Mouse (Mus musculus) liver, embryonic 15.5 days (tissue): ENCODE data around the gene Bag5. TPM values are rescaled to one million over a fixed set of nuclear protein-coding genes. Genes with fewer than 3 reads are reported as not detected.
"Not testable (repeated sequence)": the region's sequence is repeated elsewhere in the genome, so short reads cannot be mapped to it uniquely, and the experiment has no call there.

ENCODE experiments used
- ATAC-seq: fragments of 200-750 bp; cut with Nextera tagmentation; 2 replicates; pipeline ENCODE4 v1.8.0; 2017; ENCODE audit warnings: moderate number of reproducible peaks, mild to moderate bottlenecking, moderate library complexity; ENCODE audit not compliant: insufficient read depth
- H3K27ac ChIP-seq: fragments of 300-500 bp; sonication (generic); replicated peaks from 2 replicates; pipeline ENCODE4 v1.5.1; 2015; ENCODE audit warnings: mild to moderate bottlenecking, inconsistent platforms
- H3K27me3 ChIP-seq: fragments of 300-500 bp; sonication (generic); 2 replicates; pipeline ENCODE4 v1.6.1; 2015; ENCODE audit warnings: mild to moderate bottlenecking, inconsistent platforms
- H3K36me3 ChIP-seq: fragments of 300-500 bp; sonication (generic); replicated peaks from 2 replicates; pipeline ENCODE4 v1.6.1; 2015; ENCODE audit warnings: moderate library complexity, mild to moderate bottlenecking, inconsistent platforms
- H3K4me1 ChIP-seq: fragments of 300-500 bp; sonication (generic); replicated peaks from 2 replicates; pipeline ENCODE4 v1.6.1; 2015; ENCODE audit warnings: inconsistent platforms
- H3K4me2 ChIP-seq: fragments of 300-500 bp; sonication (generic); 2 replicates; pipeline ENCODE4 v1.6.1; 2015; ENCODE audit warnings: moderate library complexity, mild to moderate bottlenecking, inconsistent platforms
- H3K4me3 ChIP-seq: fragments of 300-500 bp; sonication (generic); replicated peaks from 2 replicates; pipeline ENCODE4 v1.5.1; 2015; ENCODE audit warnings: mild to moderate bottlenecking, inconsistent platforms
- H3K9ac ChIP-seq: fragments of 300-500 bp; sonication (generic); 2 replicates; pipeline ENCODE4 v1.6.1; 2015; ENCODE audit warnings: moderate library complexity, mild to moderate bottlenecking, inconsistent platforms
- H3K9me3 ChIP-seq: fragments of 300-500 bp; sonication (generic); replicated peaks from 2 replicates; pipeline ENCODE4 v1.6.1; 2016; ENCODE audit warnings: inconsistent platforms
- WGBS: fragments of 180-500 bp; shearing (Covaris S2); methylation state at CpG from one replicate; pipeline ENCODE4 v1.1.7; 2015; ENCODE audit warnings: mixed read lengths; ENCODE audit not compliant: insufficient replicate concordance; 5-methylcytosine and 5-hydroxymethylcytosine counted together
- polyA plus RNA-seq: library from polyadenylated mRNA; unstranded; fragments of >200 nt; fragmentation: Nextera tagmentation; extraction: Ambion mirVana; gene quantifications from 2 replicates; pipeline ENCODE4 v1.2.1, GENCODE M21; 2015

The Bag5 gene
- polyA plus RNA-seq, 1 experiment from 2014 or later = 15.9 TPM

- Histone ChIP-seq H3K9ac (no peak overlapping the region), H3K4me1 (peaks cover 24% of the 10 kb centered on the region), H3K27ac (no peak overlapping the region), H3K36me3 (no peaks in the 10 kb centered on the region), H3K9me3 (no peaks in the 10 kb centered on the region), H3K4me2 (no peak overlapping the region), H3K4me3 (no peak overlapping the region), H3K27me3 (peaks cover 5% of the 10 kb centered on the region)
- ATAC-seq = no peak
- 75% methylated on average over 6 of the region's 6 CpGs for WGBS
Observed at GRCm38 (mm10) chr12:111752491-111752890, 39.4 kb upstream of the Bag5 start.

GRCm38 (mm10) chr12:111750739-111751138 is 37.7 kb upstream of the Bag5 start:
- no peak overlapping the region for H3K4me3 ChIP-seq
- no peak overlapping the region for H3K4me2 ChIP-seq
- no peak overlapping the region for H3K9ac ChIP-seq
- 82% methylated on average over 3 of the region's 3 CpGs for WGBS
- H3K36me3 ChIP-seq = no peaks in the 10 kb centered on the region
- H3K4me1 ChIP-seq = peaks cover 25% of the 10 kb centered on the region
- ATAC-seq = no peak
- no peaks in the 10 kb centered on the region for H3K9me3 ChIP-seq
- H3K27ac ChIP-seq = no peak overlapping the region
- H3K27me3 ChIP-seq = no peaks in the 10 kb centered on the region

- Histone ChIP-seq H3K4me3 (no peak overlapping the region), H3K4me2 (no peak overlapping the region), H3K9ac (no peak overlapping the region), H3K4me1 (peaks cover 18% of the 10 kb centered on the region), H3K9me3 (no peaks in the 10 kb centered on the region), H3K27me3 (no peaks in the 10 kb centered on the region), H3K36me3 (no peaks in the 10 kb centered on the region), H3K27ac (no peak overlapping the region)
- WGBS = 72% methylated on average over 7 of the region's 7 CpGs
- ATAC-seq = no peak
Observed at GRCm38 (mm10) chr12:111747421-111747820, 34.4 kb upstream of the Bag5 start.

- ATAC-seq = peak; percentile 48
- Histone ChIP-seq H3K36me3 (no peaks in the 10 kb centered on the region), H3K4me2 (no peak overlapping the region), H3K4me3 (no peak overlapping the region), H3K4me1 (peaks cover 18% of the 10 kb centered on the region), H3K9me3 (no peaks in the 10 kb centered on the region), H3K9ac (no peak overlapping the region), H3K27me3 (no peaks in the 10 kb centered on the region), H3K27ac (no peak overlapping the region)
- 29% methylated on average over 5 of the region's 5 CpGs for WGBS
Observed at GRCm38 (mm10) chr12:111746091-111746490, 33.0 kb upstream of the Bag5 start.

- H3K9me3 ChIP-seq = no peaks in the 10 kb centered on the region
- ATAC-seq = no peak
- no peak overlapping the region for H3K4me2 ChIP-seq
- peaks cover 18% of the 10 kb centered on the region for H3K4me1 ChIP-seq
- no peaks in the 10 kb centered on the region for H3K36me3 ChIP-seq
- H3K27ac ChIP-seq = no peak overlapping the region
- H3K27me3 ChIP-seq = no peaks in the 10 kb centered on the region
- no peak overlapping the region for H3K4me3 ChIP-seq
- no peak overlapping the region for H3K9ac ChIP-seq
- 56% methylated on average over 6 of the region's 6 CpGs for WGBS
Observed at GRCm38 (mm10) chr12:111745274-111745673, 32.2 kb upstream of the Bag5 start.

GRCm38 (mm10) chr12:111743981-111744423 is 30.9 kb upstream of the Bag5 start:
- no peak for ATAC-seq
- no peak overlapping the region for H3K9ac ChIP-seq
- H3K27ac ChIP-seq = no peak overlapping the region
- H3K36me3 ChIP-seq = no peaks in the 10 kb centered on the region
- H3K9me3 ChIP-seq = no peaks in the 10 kb centered on the region
- H3K4me1 ChIP-seq = peaks cover 18% of the 10 kb centered on the region
- H3K4me2 ChIP-seq = no peak overlapping the region
- H3K4me3 ChIP-seq = no peak overlapping the region
- WGBS = 59% methylated on average over 11 of the region's 11 CpGs
- H3K27me3 ChIP-seq = no peaks in the 10 kb centered on the region

GRCm38 (mm10) chr12:111743419-111743818 is 30.4 kb upstream of the Bag5 start:
- Histone ChIP-seq H3K4me1 (peaks cover 18% of the 10 kb centered on the region), H3K36me3 (no peaks in the 10 kb centered on the region), H3K9ac (no peak overlapping the region), H3K9me3 (no peaks in the 10 kb centered on the region), H3K4me3 (no peak overlapping the region), H3K27ac (no peak overlapping the region), H3K27me3 (no peaks in the 10 kb centered on the region), H3K4me2 (no peak overlapping the region)
- WGBS = 57% methylated on average over 2 of the region's 2 CpGs
- no peak for ATAC-seq

- Histone ChIP-seq H3K27me3 (no peaks in the 10 kb centered on the region), H3K4me3 (no peak overlapping the region), H3K27ac (no peak overlapping the region), H3K36me3 (no peaks in the 10 kb centered on the region), H3K9me3 (no peaks in the 10 kb centered on the region), H3K4me1 (peaks cover 14% of the 10 kb centered on the region), H3K4me2 (no peak overlapping the region), H3K9ac (no peak overlapping the region)
- no peak for ATAC-seq
- WGBS = 50% methylated on average over 8 of the region's 8 CpGs
Observed at GRCm38 (mm10) chr12:111741338-111741737, 28.3 kb upstream of the Bag5 start.

- Histone ChIP-seq H3K4me2 (no peak overlapping the region), H3K27me3 (no peaks in the 10 kb centered on the region), H3K9ac (no peak overlapping the region), H3K27ac (no peak overlapping the region), H3K36me3 (no peaks in the 10 kb centered on the region), H3K4me3 (no peak overlapping the region), H3K4me1 (no peaks in the 10 kb centered on the region), H3K9me3 (no peaks in the 10 kb centered on the region)
- WGBS = 37% methylated on average over 3 of the region's 3 CpGs
- ATAC-seq = no peak
Observed at GRCm38 (mm10) chr12:111738754-111739153, 25.7 kb upstream of the Bag5 start.

GRCm38 (mm10) chr12:111737370-111737769 is 24.3 kb upstream of the Bag5 start:
- Histone ChIP-seq H3K9me3 (no peaks in the 10 kb centered on the region), H3K4me3 (no peak overlapping the region), H3K27me3 (no peaks in the 10 kb centered on the region), H3K27ac (no peak overlapping the region), H3K4me2 (no peak overlapping the region), H3K9ac (no peak overlapping the region), H3K4me1 (peaks cover 7% of the 10 kb centered on the region), H3K36me3 (no peaks in the 10 kb centered on the region)
- ATAC-seq = no peak
- 60% methylated on average over 9 of the region's 9 CpGs for WGBS

- not testable (repeated sequence) for H3K4me2 ChIP-seq, H3K4me3 ChIP-seq, H3K9ac ChIP-seq, ATAC-seq, H3K36me3 ChIP-seq, H3K9me3 ChIP-seq, H3K27ac ChIP-seq, H3K27me3 ChIP-seq
- H3K4me1 ChIP-seq = peaks cover 14% of the 10 kb centered on the region
- 71% methylated on average over 8 of the region's 8 CpGs for WGBS
Observed at GRCm38 (mm10) chr12:111736676-111737075, 23.6 kb upstream of the Bag5 start.

GRCm38 (mm10) chr12:111734912-111735311 is 21.9 kb upstream of the Bag5 start:
- Histone ChIP-seq H3K27me3 (no peaks in the 10 kb centered on the region), H3K9me3 (no peaks in the 10 kb centered on the region), H3K4me3 (no peak overlapping the region), H3K4me2 (no peak overlapping the region), H3K4me1 (peaks cover 16% of the 10 kb centered on the region), H3K9ac (no peak overlapping the region), H3K36me3 (peaks cover 7% of the 10 kb centered on the region; the same call in 1 of the 2 replicates), H3K27ac (no peak overlapping the region)
- 75% methylated on average over 3 of the region's 3 CpGs for WGBS
- ATAC-seq = no peak
